Mouse (Mus musculus) forebrain, postnatal 0 days (tissue): ENCODE results near the gene Cd300c. TPM values are rescaled to one million over a fixed set of nuclear protein-coding genes. Genes with fewer than 3 reads are reported as not detected.
"Not testable (repeated sequence)": the region's sequence is repeated elsewhere in the genome, so short reads cannot be mapped to it uniquely, and the experiment has no call there.

Experiments used
- ATAC-seq: fragments of 200-750 bp; cut with Nextera tagmentation; 2 replicates; pipeline ENCODE4 v1.8.0; 2017; ENCODE audit warnings: mild to moderate bottlenecking, moderate library complexity
- DNase-seq: peaks from one replicate; pipeline ENCODE4 v3.0.0-alpha.2; 2015
- H3K27ac ChIP-seq: fragments of 300-500 bp; sonication (generic); 2 replicates; pipeline ENCODE4 v1.5.1; 2014; ENCODE audit warnings: low read depth, mild to moderate bottlenecking, antibody characterized with exemption, low read length, moderate library complexity, mixed read lengths
- H3K27me3 ChIP-seq: fragments of 300-500 bp; sonication (generic); 2 replicates; pipeline ENCODE4 v1.6.1; 2014; ENCODE audit warnings: mild to moderate bottlenecking, low read length, mixed read lengths; ENCODE audit not compliant: insufficient read depth
- H3K36me3 ChIP-seq: fragments of 300-500 bp; sonication (generic); 2 replicates; pipeline ENCODE4 v1.6.1; 2014; ENCODE audit warnings: mild to moderate bottlenecking, moderate library complexity; ENCODE audit not compliant: insufficient read depth
- H3K4me1 ChIP-seq: fragments of 300-500 bp; sonication (generic); 2 replicates; pipeline ENCODE4 v1.6.1; 2014; ENCODE audit warnings: antibody characterized with exemption; ENCODE audit not compliant: insufficient read depth
- H3K4me2 ChIP-seq: fragments of 300-500 bp; sonication (generic); 2 replicates; pipeline ENCODE4 v1.6.1; 2014; ENCODE audit warnings: low read depth, mild to moderate bottlenecking, moderate library complexity
- H3K4me3 ChIP-seq: fragments of 300-500 bp; sonication (generic); 2 replicates; pipeline ENCODE4 v1.5.1; 2014; ENCODE audit warnings: low read depth, low read length, mixed read lengths
- H3K9ac ChIP-seq: fragments of 300-500 bp; sonication (generic); 2 replicates; pipeline ENCODE4 v1.6.1; 2014; ENCODE audit warnings: mild to moderate bottlenecking
- H3K9me3 ChIP-seq: fragments of 300-500 bp; sonication (generic); 2 replicates; pipeline ENCODE4 v1.6.1; 2016; ENCODE audit warnings: low read length
- CTCF ChIP-seq: sonication (generic); IDR thresholded peaks from 2 replicates; pipeline ENCODE4 v1.5.1; 2016; ENCODE audit warnings: antibody characterized with exemption, control low read depth, low read depth
- WGBS: fragments of 180-500 bp; shearing (Covaris S2); extraction: QIAGEN DNeasy Blood & Tissue Kit; methylation state at CpG from one replicate; pipeline ENCODE4 v1.1.7; 2014; 5-methylcytosine and 5-hydroxymethylcytosine counted together
- polyA plus RNA-seq: library from polyadenylated mRNA; unstranded; fragments of >200 nt; fragmentation: Nextera tagmentation; extraction: Ambion mirVana; gene quantifications from 2 replicates; pipeline ENCODE4 v1.2.1, GENCODE M21; 2015
- total RNA-seq: library from RNA; depleted of rRNA; stranded (reverse); fragments of >200 nt; gene quantifications from 2 replicates; pipeline ENCODE4 v1.2.3, GENCODE M21; 2014; rRNA removed

The Cd300c gene
- total and polyA plus RNA-seq, 2 experiments from 2014 or later = not detected

GRCm38 (mm10) chr11:114922439-114922838 is 46.5 kb downstream of the Cd300c start:
- H3K9ac ChIP-seq = no peak overlapping the region
- no peaks in the 10 kb centered on the region for H3K27me3 ChIP-seq
- H3K9me3 ChIP-seq = no peaks in the 10 kb centered on the region
- no peak overlapping the region for H3K4me2 ChIP-seq
- no peak for ATAC-seq
- H3K27ac ChIP-seq = no peak overlapping the region
- no peaks in the 10 kb centered on the region for H3K36me3 ChIP-seq
- DNase-seq = no peak
- no peaks in the 10 kb centered on the region for H3K4me1 ChIP-seq
- WGBS = 70% methylated on average over 4 of the region's 4 CpGs
- H3K4me3 ChIP-seq = no peak overlapping the region
- no peak for TF ChIP-seq CTCF

GRCm38 (mm10) chr11:114917120-114917519 is 51.8 kb downstream of the Cd300c start:
- no peak overlapping the region for H3K27ac ChIP-seq
- no peaks in the 10 kb centered on the region for H3K4me1 ChIP-seq
- no peak overlapping the region for H3K9ac ChIP-seq
- TF ChIP-seq CTCF = no peak
- no peak for DNase-seq
- no peak overlapping the region for H3K4me3 ChIP-seq
- no peak for ATAC-seq
- H3K9me3 ChIP-seq = no peaks in the 10 kb centered on the region
- WGBS = 86% methylated on average over 6 of the region's 6 CpGs
- no peak overlapping the region for H3K4me2 ChIP-seq
- no peaks in the 10 kb centered on the region for H3K36me3 ChIP-seq
- H3K27me3 ChIP-seq = no peaks in the 10 kb centered on the region; the same call in 1 of the 2 replicates

GRCm38 (mm10) chr11:114914978-114915377 is 54.0 kb downstream of the Cd300c start:
- ATAC-seq = no peak
- H3K9me3 ChIP-seq = no peaks in the 10 kb centered on the region
- H3K9ac ChIP-seq = no peak overlapping the region
- H3K36me3 ChIP-seq = no peaks in the 10 kb centered on the region
- no peak for DNase-seq
- H3K4me1 ChIP-seq = no peaks in the 10 kb centered on the region
- no peak overlapping the region for H3K27ac ChIP-seq
- WGBS = 61% methylated on average over 7 of the region's 7 CpGs
- no peak for TF ChIP-seq CTCF
- no peaks in the 10 kb centered on the region; the same call in 1 of the 2 replicates for H3K27me3 ChIP-seq
- H3K4me3 ChIP-seq = no peak overlapping the region
- H3K4me2 ChIP-seq = no peak overlapping the region

DNA sequence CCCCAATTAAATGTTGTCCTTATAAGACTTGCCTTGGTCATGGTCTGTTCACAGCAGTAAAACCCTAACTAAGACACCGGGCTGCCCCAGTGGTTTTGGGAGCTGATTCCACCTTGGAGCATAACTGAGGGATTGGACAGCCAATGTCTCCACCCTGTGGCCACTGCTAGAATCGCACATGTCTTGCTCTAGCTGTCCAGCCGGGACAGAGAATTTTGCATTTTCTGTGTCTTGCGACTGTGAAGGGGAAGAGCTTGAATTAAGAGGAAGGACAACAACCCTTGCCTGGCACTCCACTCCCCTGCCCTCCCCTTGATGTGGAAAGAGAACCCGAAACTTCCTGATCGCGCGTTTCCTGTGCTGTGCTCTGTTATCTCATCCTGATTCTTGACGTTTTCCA is 56.1 kb downstream of the Cd300c start:
- Histone ChIP-seq H3K9me3 (no peaks in the 10 kb centered on the region), H3K4me1 (no peaks in the 10 kb centered on the region), H3K27ac (no peak overlapping the region), H3K4me2 (no peak overlapping the region), H3K9ac (no peak overlapping the region), H3K27me3 (no peaks in the 10 kb centered on the region; the same call in 1 of the 2 replicates), H3K4me3 (no peak overlapping the region), H3K36me3 (no peaks in the 10 kb centered on the region)
- TF ChIP-seq CTCF = peak; percentile 96
- ATAC-seq (peak; percentile 78), DNase-seq (peak; percentile 89)
- 17% methylated on average over 9 of the region's 9 CpGs for WGBS

GRCm38 (mm10) chr11:114909538-114909937 is 59.4 kb downstream of the Cd300c start:
- H3K27me3 ChIP-seq, DNase-seq, ATAC-seq, H3K9me3 ChIP-seq, H3K4me2 ChIP-seq, H3K9ac ChIP-seq, H3K4me1 ChIP-seq, H3K27ac ChIP-seq, H3K4me3 ChIP-seq, H3K36me3 ChIP-seq: not testable (repeated sequence)
- WGBS = 38% methylated on average over 3 of the region's 3 CpGs

- H3K27me3 ChIP-seq = no peaks in the 10 kb centered on the region
- TF ChIP-seq CTCF = no peak
- WGBS = 60% methylated on average over 4 of the region's 4 CpGs
- ATAC-seq = no peak
- no peak for DNase-seq
- H3K9me3 ChIP-seq = no peaks in the 10 kb centered on the region
- H3K4me2 ChIP-seq = no peak overlapping the region
- H3K4me1 ChIP-seq = no peaks in the 10 kb centered on the region
- no peaks in the 10 kb centered on the region for H3K36me3 ChIP-seq
- H3K4me3 ChIP-seq = no peak overlapping the region
- H3K27ac ChIP-seq = no peak overlapping the region
- no peak overlapping the region for H3K9ac ChIP-seq
Measured at GRCm38 (mm10) chr11:114908086-114908485, 60.9 kb downstream of the Cd300c start.

DNA sequence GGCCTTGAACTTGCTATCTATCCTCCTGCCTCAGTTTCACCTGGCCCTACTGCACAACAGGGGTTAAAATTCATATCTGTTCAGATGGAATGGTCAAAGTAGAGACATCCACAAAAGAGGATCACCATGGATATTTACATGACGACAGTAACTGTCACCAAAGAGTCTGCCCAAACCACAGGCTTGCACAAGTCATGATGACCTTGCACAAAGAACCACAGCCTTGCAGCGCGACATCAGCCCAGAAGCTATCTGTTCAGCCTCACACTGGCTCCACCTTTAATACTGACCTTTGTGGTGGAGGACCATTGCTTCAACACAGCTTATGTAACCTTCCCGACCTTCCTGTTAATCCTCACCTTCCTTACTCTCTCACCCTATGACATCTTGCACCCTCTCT is 61.4 kb downstream of the Cd300c start:
- TF ChIP-seq CTCF = no peak
- Histone ChIP-seq H3K9ac (no peak overlapping the region), H3K27ac (no peak overlapping the region), H3K27me3 (no peaks in the 10 kb centered on the region), H3K4me1 (no peaks in the 10 kb centered on the region), H3K36me3 (no peaks in the 10 kb centered on the region), H3K4me3 (no peak overlapping the region), H3K4me2 (no peak overlapping the region), H3K9me3 (no peaks in the 10 kb centered on the region)
- ATAC-seq (no peak), DNase-seq (no peak)
- WGBS = 87% methylated on average over 4 of the region's 4 CpGs

Other genes starting within 250 kb of the Cd300c start
- 4.7 and 8.9 TPM in 2 replicates for gene Dnaic2, start 241.7 kb downstream of the Cd300c start, total RNA-seq
- gene Dnaic2, start 241.7 kb downstream of the Cd300c start, polyA plus RNA-seq = 3.1 and 4.4 TPM in 2 replicates
- gene Kif19a, start 203.8 kb downstream of the Cd300c start, total RNA-seq = 3.2 TPM in 2 replicates
- gene Kif19a, start 203.8 kb downstream of the Cd300c start, polyA plus RNA-seq = 0.57 and 0.79 TPM in 2 replicates
- gene Btbd17, start 173.2 kb downstream of the Cd300c start, total RNA-seq = 28.2 and 29.1 TPM in 2 replicates
- gene Btbd17, start 173.2 kb downstream of the Cd300c start, polyA plus RNA-seq = 12.0 and 20.1 TPM in 2 replicates
- not detected in 2 replicates for gene Gpr142, start 170.2 kb downstream of the Cd300c start, total RNA-seq
- gene Gpr142, start 170.2 kb downstream of the Cd300c start, polyA plus RNA-seq = not detected in 2 replicates
- gene Gprc5c, start 118.0 kb downstream of the Cd300c start, total RNA-seq = 4.4 and 7.9 TPM in 2 replicates
- gene Gprc5c, start 118.0 kb downstream of the Cd300c start, polyA plus RNA-seq = 5.5 and 5.8 TPM in 2 replicates
- gene Cd300a, start 79.1 kb downstream of the Cd300c start, total RNA-seq = 0.86 and 1.0 TPM in 2 replicates
- gene Cd300a, start 79.1 kb downstream of the Cd300c start, polyA plus RNA-seq = 1.1 and 1.4 TPM in 2 replicates
- gene Cd300lb, start 34.8 kb downstream of the Cd300c start, total RNA-seq = not detected in 2 replicates
- gene Cd300lb, start 34.8 kb downstream of the Cd300c start, polyA plus RNA-seq = not detected in 2 replicates
- 0.10 TPM in 1 of 2 replicates, not detected in the other for gene Cd300ld, start 20.8 kb upstream of the Cd300c start, total RNA-seq
- 0.06 TPM in 1 of 2 replicates, not detected in the other for gene Cd300ld, start 20.8 kb upstream of the Cd300c start, polyA plus RNA-seq
- gene Cd300c2, start 32.7 kb upstream of the Cd300c start, total RNA-seq = 1.5 TPM in 2 replicates
- 2.5 and 2.8 TPM in 2 replicates for gene Cd300c2, start 32.7 kb upstream of the Cd300c start, polyA plus RNA-seq
- gene Cd300ld2, start 47.0 kb upstream of the Cd300c start, total RNA-seq = not detected in 2 replicates
- gene Cd300ld2, start 47.0 kb upstream of the Cd300c start, polyA plus RNA-seq = not detected in 2 replicates
- gene Cd300ld4, start 57.9 kb upstream of the Cd300c start, total RNA-seq = not detected in 2 replicates
- not detected in 2 replicates for gene Cd300ld4, start 57.9 kb upstream of the Cd300c start, polyA plus RNA-seq
- gene Cd300ld5, start 68.6 kb upstream of the Cd300c start, total RNA-seq = not detected in 2 replicates
- gene Cd300ld5, start 68.6 kb upstream of the Cd300c start, polyA plus RNA-seq = not detected in 2 replicates
- gene Cd300ld3, start 79.3 kb upstream of the Cd300c start, total RNA-seq = not detected in 2 replicates
- gene Cd300ld3, start 79.3 kb upstream of the Cd300c start, polyA plus RNA-seq = not detected in 2 replicates
- gene Cd300e, start 93.0 kb upstream of the Cd300c start, total RNA-seq = not detected in 2 replicates
- 0.09 TPM in 1 of 2 replicates, not detected in the other for gene Cd300e, start 93.0 kb upstream of the Cd300c start, polyA plus RNA-seq
- 0.38 and 0.57 TPM in 2 replicates for gene Rab37, start 122.3 kb upstream of the Cd300c start, total RNA-seq
- 0.82 and 0.84 TPM in 2 replicates for gene Rab37, start 122.3 kb upstream of the Cd300c start, polyA plus RNA-seq
- gene Cd300lf, start 164.8 kb upstream of the Cd300c start, total RNA-seq = 0.24 TPM in 1 of 2 replicates, not detected in the other
- 0.05 and 0.18 TPM in 2 replicates for gene Cd300lf, start 164.8 kb upstream of the Cd300c start, polyA plus RNA-seq
- gene Slc9a3r1, start 194.2 kb upstream of the Cd300c start, total RNA-seq = 44.2 and 48.5 TPM in 2 replicates
- 68.4 and 73.9 TPM in 2 replicates for gene Slc9a3r1, start 194.2 kb upstream of the Cd300c start, polyA plus RNA-seq
- 5.4 and 7.6 TPM in 2 replicates for gene Tmem104, start 218.3 kb upstream of the Cd300c start, total RNA-seq
- 8.8 and 9.9 TPM in 2 replicates for gene Tmem104, start 218.3 kb upstream of the Cd300c start, polyA plus RNA-seq
- 19.2 and 20.3 TPM in 2 replicates for gene Nat9, start 218.7 kb upstream of the Cd300c start, total RNA-seq
- gene Nat9, start 218.7 kb upstream of the Cd300c start, polyA plus RNA-seq = 17.7 and 18.6 TPM in 2 replicates